Mouse (Mus musculus) lung, postnatal 36 days (tissue): ENCODE measurements around the gene Hhipl1.

ENCODE experiments used
- DNase-seq: peaks from one replicate; pipeline ENCODE4 v3.0.0; 2022; ENCODE audit warnings: mixed read lengths

Gene Hhipl1

DNA sequence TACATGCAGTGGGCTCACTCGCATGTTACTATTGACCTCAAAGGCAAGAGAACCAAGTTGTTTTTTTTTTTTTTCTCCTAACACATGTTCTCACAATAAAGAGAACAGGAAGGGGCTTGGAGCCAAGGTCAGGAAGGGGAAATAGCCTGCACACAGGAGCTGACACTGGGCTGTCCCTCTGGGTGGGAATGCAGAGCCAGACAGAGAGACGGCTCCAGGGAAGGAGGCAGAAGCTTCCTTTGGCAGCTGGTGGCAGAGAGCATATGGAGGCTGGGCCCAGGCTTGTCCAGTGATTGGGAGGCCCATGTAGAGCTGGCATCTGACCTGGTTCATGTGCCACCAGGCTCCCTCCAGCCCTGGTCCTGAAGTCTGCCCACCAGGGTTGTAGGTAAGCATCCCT is 61.8 kb downstream of the Hhipl1 start:
- peak; percentile 77 for DNase-seq

DNA sequence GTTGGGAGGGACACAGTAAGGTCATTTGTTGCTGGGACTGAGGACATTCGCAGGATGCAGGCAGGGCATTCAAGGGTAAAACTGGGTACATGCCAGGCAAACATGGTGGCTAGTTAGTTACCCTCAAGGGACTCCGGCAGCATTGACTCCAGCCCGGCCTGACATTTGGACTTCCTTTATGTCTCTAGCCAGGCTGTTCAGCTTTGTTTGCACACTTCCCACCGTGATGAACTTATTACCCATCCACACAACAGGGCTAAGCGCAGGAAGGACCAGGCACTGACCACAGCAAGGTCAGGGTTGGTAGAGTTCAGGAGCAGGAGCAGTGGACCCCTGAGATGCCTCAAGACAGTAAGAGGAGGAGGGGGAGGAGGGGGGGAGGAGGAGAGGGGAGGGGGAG is 62.9 kb downstream of the Hhipl1 start:
- no peak for DNase-seq

DNA sequence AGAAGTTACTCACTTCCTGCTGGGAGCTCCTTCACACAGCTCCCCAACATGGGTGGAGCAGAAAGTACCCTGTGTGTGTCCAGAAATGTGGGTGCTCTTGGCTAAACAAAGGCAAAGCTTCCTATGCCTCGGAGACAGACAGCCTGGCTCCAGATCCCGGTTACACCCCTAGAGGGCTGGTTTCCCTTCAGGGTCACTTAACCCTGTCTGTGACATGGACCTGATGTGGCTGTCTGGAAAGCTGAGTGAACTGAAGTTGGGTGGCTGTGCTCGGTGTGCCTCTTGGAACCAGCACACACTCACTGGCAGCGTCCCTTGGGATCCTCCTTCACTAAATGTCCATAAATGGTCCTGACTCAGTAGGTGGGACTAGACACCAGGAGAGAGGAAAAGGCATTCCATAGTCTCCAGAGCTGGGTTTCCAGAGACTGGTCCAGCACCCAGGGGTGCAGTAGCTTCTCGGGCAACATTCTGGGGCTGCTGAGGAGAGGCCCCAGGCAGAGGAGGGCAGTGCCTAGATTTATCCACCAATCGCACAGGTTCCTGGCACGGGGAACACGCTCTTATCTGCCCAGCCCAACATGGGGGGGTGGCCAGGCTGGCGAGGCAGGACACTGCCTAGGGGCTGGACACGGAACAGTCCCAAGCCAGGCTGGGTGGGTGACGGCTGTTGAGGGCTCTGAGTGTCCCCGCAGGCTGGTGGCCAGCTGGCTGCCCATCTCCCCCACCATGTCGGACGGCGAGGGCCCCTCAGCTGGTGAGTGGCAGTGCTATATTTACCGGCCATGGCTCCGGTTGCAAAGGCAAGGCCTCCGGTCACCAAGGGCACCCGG is 64.7 kb downstream of the Hhipl1 start, which contains the start of gene Eml1:
Gene Eml1 (plus strand): TSS at position 362 of the 833 bp plus-strand sequence.
- DNase-seq = peak; percentile 87

DNA sequence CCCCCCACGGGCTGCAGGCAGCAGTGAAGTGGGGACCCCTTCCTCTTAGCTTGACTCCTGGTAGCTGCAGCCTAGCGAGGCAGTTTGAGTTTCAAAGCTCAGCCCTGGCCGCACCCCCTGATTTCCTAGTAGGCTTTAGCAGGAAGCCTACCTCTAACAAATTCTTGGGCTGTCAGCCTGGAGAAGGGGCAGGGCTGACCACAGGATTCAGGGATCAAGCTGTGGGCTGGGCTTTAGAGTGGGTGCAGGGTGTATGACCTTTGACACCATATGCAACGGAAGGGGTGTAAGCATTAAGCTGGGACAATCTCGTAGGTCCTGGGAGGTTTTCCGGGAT is 65.3 kb downstream of the Hhipl1 start:
- DNase-seq = peak; percentile 71

DNA sequence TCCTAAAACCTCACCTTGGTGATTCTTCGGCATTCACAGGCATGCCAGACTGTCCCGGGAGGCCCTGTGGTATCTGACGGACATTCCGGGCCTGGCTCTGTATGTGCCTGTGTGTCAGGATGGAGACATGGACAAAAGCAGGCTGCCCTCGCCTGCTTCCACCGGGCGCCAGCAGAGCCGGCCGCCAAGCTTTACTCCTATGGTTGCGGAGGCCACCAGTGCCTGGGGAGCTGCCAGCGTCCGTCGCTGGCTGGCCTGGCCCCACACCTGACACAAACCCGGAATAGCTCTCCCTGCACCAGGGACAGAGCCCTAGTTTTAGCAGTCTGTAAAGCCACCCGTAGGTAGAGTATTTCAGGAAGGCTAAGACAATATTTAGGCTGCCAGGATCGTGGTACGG is 66.2 kb downstream of the Hhipl1 start:
- no peak for DNase-seq

DNA sequence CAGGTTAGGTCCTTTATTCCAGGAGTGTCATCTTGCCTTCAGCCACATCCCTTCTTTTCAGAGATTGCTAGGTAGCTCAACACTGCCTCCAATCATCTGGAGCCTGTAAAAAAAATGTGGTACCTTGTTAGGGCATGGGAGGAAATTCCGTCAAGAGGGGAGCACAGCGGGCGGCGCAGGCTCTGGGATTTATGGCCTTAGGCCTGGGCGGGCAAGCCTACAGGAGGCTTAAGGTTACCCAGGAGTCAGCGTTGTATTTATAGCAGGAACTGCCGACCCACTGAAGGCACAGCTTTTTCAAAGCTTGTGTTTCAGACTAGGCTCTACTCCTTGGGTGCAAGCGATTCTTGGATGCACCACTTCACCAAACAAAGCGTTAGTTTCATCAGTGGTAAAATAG is 67.5 kb downstream of the Hhipl1 start:
- no peak for DNase-seq

DNA sequence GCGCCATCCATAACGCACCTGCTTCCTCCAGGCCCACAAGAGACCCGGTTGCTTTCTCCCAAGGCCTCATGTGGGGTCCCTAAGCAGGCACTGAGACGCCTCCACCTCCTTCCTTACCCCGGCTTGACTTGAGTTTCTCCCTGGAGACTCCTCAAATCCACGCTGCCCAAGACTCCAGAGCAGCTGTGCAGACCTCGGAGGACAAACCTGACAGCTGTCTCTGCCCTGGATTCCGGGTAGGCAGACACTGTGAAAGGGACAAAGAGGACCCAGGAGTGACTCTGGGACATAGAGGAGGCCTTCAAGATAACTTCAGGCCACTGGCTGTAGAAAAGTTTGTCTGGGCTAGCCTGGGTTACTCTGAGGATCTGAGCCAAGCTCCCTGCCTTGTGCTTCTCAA is 68.6 kb downstream of the Hhipl1 start:
- DNase-seq = no peak

DNA sequence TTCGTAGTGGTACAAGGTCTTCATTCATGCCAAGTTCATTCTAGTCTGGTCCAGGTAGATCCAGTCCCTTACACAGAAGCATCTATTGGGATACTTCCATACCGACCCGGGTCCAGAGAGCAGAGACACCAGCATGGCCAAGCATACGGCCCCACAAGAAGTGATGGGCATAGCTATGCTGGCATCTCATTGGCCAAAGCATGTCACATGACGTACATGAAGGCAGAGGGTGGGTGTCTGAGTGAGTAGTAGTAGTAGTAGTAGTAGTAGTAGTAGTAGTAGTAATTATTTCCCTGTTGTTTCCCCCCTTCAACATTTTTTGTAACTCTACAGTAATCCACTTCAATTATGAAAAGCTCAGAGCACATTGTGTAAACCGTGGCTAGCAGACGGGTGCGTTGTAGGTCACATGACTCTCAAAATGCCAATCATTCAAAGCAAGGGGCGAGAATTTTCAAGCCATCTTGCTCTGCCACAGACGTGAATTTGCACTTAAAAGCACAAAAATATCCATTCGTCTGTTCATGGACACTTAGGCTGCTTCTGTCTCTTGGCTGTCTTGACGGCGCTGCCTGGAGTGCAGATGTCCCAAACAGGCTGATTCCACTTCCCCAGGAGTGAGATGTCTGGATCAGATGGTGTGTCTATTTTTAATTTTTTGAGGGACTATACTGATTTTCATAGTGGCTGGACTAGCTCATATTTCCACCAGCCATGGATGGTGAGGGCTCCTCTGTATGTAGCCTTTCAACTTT is 72.5 kb downstream of the Hhipl1 start:
- DNase-seq = no peak
